Mouse (Mus musculus): Measurements from ENCODE around the gene Poldip2. TPM values are rescaled to one million over a fixed set of nuclear protein-coding genes. Genes with fewer than 3 reads are reported as not detected.

Poldip2 gene
- total RNA-seq, 2 experiments from 2014 or later = 8.1 to 9.6 TPM

Other genes with a start within 250 kb of the Poldip2 start
- not detected in 2 replicates for gene BC030499, start 221.4 kb upstream of the Poldip2 start, total RNA-seq (2015; ENCODE audit: low replicate concordance)
- not detected in 2 replicates for gene BC030499, start 221.4 kb upstream of the Poldip2 start, total RNA-seq (2017; ENCODE audit: low replicate concordance)
- 234 and 259 TPM in 2 replicates for gene Spag5, start 210.7 kb upstream of the Poldip2 start, total RNA-seq (2015; ENCODE audit: low replicate concordance)
- gene Spag5, start 210.7 kb upstream of the Poldip2 start, total RNA-seq (2017; ENCODE audit: low replicate concordance) = 464 and 490 TPM in 2 replicates
- 1.3 and 16.2 TPM in 2 replicates for gene Aldoc, start 189.2 kb upstream of the Poldip2 start, total RNA-seq (2015; ENCODE audit: low replicate concordance)
- gene Aldoc, start 189.2 kb upstream of the Poldip2 start, total RNA-seq (2017; ENCODE audit: low replicate concordance) = 2.4 and 3.0 TPM in 2 replicates
- gene Pigs, start 183.8 kb upstream of the Poldip2 start, total RNA-seq (2015; ENCODE audit: low replicate concordance) = 7.2 and 14.3 TPM in 2 replicates
- 3.6 and 3.9 TPM in 2 replicates for gene Pigs, start 183.8 kb upstream of the Poldip2 start, total RNA-seq (2017; ENCODE audit: low replicate concordance)
- gene Unc119, start 168.7 kb upstream of the Poldip2 start, total RNA-seq (2015; ENCODE audit: low replicate concordance) = 17.2 and 20.9 TPM in 2 replicates
- 7.9 and 8.3 TPM in 2 replicates for gene Unc119, start 168.7 kb upstream of the Poldip2 start, total RNA-seq (2017; ENCODE audit: low replicate concordance)
- not detected in 2 replicates for gene Foxn1, start 125.6 kb upstream of the Poldip2 start, total RNA-seq (2015; ENCODE audit: low replicate concordance)
- gene Foxn1, start 125.6 kb upstream of the Poldip2 start, total RNA-seq (2017; ENCODE audit: low replicate concordance) = not detected in 2 replicates
- not detected in 2 replicates for gene Slc13a2, start 90.0 kb upstream of the Poldip2 start, total RNA-seq (2015; ENCODE audit: low replicate concordance)
- 0.68 TPM in 1 of 2 replicates, not detected in the other for gene Slc13a2, start 90.0 kb upstream of the Poldip2 start, total RNA-seq (2017; ENCODE audit: low replicate concordance)
- gene Slc46a1, start 46.5 kb upstream of the Poldip2 start, total RNA-seq (2015; ENCODE audit: low replicate concordance) = not detected in 2 replicates
- 0.13 TPM in 1 of 2 replicates, not detected in the other for gene Slc46a1, start 46.5 kb upstream of the Poldip2 start, total RNA-seq (2017; ENCODE audit: low replicate concordance)
- not detected in 2 replicates for gene Sarm1, start 14.4 kb upstream of the Poldip2 start, total RNA-seq (2015; ENCODE audit: low replicate concordance)
- gene Sarm1, start 14.4 kb upstream of the Poldip2 start, total RNA-seq (2017; ENCODE audit: low replicate concordance) = not detected in 2 replicates
- gene Vtn, start 13.1 kb upstream of the Poldip2 start, total RNA-seq (2015; ENCODE audit: low replicate concordance) = not detected in 2 replicates
- gene Vtn, start 13.1 kb upstream of the Poldip2 start, total RNA-seq (2017; ENCODE audit: low replicate concordance) = not detected in 2 replicates
- not detected in 2 replicates for gene Sebox, start 8.7 kb upstream of the Poldip2 start, total RNA-seq (2015; ENCODE audit: low replicate concordance)
- gene Sebox, start 8.7 kb upstream of the Poldip2 start, total RNA-seq (2017; ENCODE audit: low replicate concordance) = not detected in 2 replicates
- 2.5 TPM in 1 of 2 replicates, not detected in the other for gene Tmem199, start within 50 bp of the Poldip2 start, total RNA-seq (2015; ENCODE audit: low replicate concordance)
- 7.7 and 10.1 TPM in 2 replicates for gene Tmem199, start within 50 bp of the Poldip2 start, total RNA-seq (2017; ENCODE audit: low replicate concordance)
- 2.1 and 2.2 TPM in 2 replicates for gene Tnfaip1, start 24.1 kb downstream of the Poldip2 start, total RNA-seq (2015; ENCODE audit: low replicate concordance)
- 0.61 TPM in 1 of 2 replicates, not detected in the other for gene Tnfaip1, start 24.1 kb downstream of the Poldip2 start, total RNA-seq (2017; ENCODE audit: low replicate concordance)
- 63.1 and 72.5 TPM in 2 replicates for gene Ift20, start 24.2 kb downstream of the Poldip2 start, total RNA-seq (2015; ENCODE audit: low replicate concordance)
- 20.1 and 72.1 TPM in 2 replicates for gene Ift20, start 24.2 kb downstream of the Poldip2 start, total RNA-seq (2017; ENCODE audit: low replicate concordance)
- gene Tmem97, start 38.6 kb downstream of the Poldip2 start, total RNA-seq (2015; ENCODE audit: low replicate concordance) = 22.2 and 26.7 TPM in 2 replicates
- 6.0 and 14.0 TPM in 2 replicates for gene Tmem97, start 38.6 kb downstream of the Poldip2 start, total RNA-seq (2017; ENCODE audit: low replicate concordance)
- gene Nlk, start 185.2 kb downstream of the Poldip2 start, total RNA-seq (2015; ENCODE audit: low replicate concordance) = 3.2 and 16.8 TPM in 2 replicates
- gene Nlk, start 185.2 kb downstream of the Poldip2 start, total RNA-seq (2017; ENCODE audit: low replicate concordance) = 4.1 and 5.1 TPM in 2 replicates
- gene Ccnq, start 239.5 kb downstream of the Poldip2 start, total RNA-seq (2015; ENCODE audit: low replicate concordance) = 5.4 TPM in 1 of 2 replicates, not detected in the other
- gene Ccnq, start 239.5 kb downstream of the Poldip2 start, total RNA-seq (2017; ENCODE audit: low replicate concordance) = 0.38 and 4.6 TPM in 2 replicates